Mouse (Mus musculus) spleen, adult 2 months (tissue): ENCODE measurements around the gene Rnf182.

Source experiments
- CTCF ChIP-seq: fragments of 200-500 bp; IDR thresholded peaks from 2 replicates; pipeline ENCODE4 v1.5.1; 2011; ENCODE audit warnings: mild to moderate bottlenecking, inconsistent platforms; ENCODE audit not compliant: insufficient read depth, insufficient read length, insufficient replicate concordance; ENCODE audit errors: extremely low read depth
- POLR2A ChIP-seq: fragments of 200-500 bp; IDR thresholded peaks from 2 replicates; pipeline ENCODE4 v1.6.1; 2011; ENCODE audit warnings: low read depth, low read length, inconsistent platforms

GRCm38 (mm10) chr13:43587844-43588840, 27.4 kb upstream of the Rnf182 start:
- no peak for TF ChIP-seq CTCF
- TF ChIP-seq POLR2A = no peak
